Mouse (Mus musculus) testis, adult 10 weeks (tissue): ENCODE data around the gene Krt1. TPM values are rescaled to one million over a fixed set of nuclear protein-coding genes. Genes with fewer than 3 reads are reported as not detected.

Source experiments
- polyA plus RNA-seq: library from polyadenylated mRNA; stranded (reverse); fragments of 350-450 nt; fragmentation: Illumina TruSeq; extraction: RNeasy Lipid Tissue Mini Kit (QIAGEN cat#74804); gene quantifications from one replicate; pipeline ENCODE4 v1.2.3, GENCODE M21; 2014; ENCODE audit warnings: low read depth, low replicate concordance

The Krt1 gene
- not detected for polyA plus RNA-seq

DNA sequence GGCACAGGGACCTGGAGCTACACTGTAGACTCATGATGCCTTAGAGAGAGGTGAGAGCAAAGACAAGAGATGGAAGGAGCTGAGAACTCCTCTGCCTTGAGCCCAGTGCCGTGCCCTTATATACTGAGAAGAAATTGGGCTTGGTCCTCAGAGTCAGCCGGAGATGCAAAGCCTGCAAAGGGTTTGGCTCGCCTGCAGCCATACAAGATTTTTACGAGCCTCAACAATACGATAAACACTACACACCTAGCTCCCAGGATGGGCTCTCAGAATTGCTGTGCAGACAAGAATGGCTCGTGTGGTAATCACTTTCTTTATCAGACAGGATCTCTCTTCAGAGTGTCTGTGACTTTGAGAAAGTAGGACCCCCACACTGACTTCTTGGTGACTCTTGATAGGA, at the start of gene Krt1:
Krt1 (minus strand) TSS at position 101 of the 400 bp plus-strand sequence.

DNA sequence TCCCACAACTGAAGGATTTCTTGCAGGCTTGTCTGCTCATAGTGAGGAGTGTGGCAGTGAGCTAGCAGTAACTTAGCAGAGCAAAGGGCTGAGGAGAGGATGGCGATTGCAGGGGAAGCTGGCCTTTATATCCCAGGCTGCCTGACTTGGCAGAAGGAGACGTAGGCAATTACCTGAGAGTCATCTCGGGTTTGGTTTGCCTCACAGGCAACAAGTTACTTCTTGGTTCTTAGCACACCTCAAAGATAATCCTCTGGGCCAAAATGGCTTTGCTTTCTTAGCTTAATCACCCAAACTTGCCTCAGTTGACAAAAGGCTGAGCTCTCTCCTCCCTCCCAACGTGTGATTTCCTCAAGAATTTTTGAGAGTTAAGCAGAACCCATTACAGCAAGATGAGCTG, 42.2 kb upstream of the Krt1 start, which contains the start of gene Krt76:
Krt76 (minus strand) TSS at position 101 of the 400 bp plus-strand sequence.

DNA sequence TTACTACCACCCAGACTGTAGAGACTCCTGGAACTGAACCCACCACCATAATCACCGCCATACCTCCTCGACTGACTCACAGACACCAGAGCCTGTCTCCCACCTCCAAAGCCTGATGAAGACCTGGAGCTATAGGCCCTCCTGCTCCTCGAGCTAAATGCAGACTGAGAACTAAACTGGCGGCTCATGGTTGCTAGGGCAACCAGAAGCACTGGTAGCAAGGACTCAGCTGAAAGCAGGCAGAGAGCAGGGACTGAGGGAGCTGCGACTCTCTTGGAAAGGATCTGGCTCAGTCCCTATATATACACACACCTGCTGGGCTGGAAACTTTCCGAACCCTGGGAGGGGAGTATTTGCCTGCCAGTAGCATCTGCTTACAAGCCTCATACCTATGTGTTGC, 18.8 kb upstream of the Krt1 start, which contains the start of gene Krt77:
Krt77 (minus strand) TSS at position 275 of the 400 bp plus-strand sequence.

DNA sequence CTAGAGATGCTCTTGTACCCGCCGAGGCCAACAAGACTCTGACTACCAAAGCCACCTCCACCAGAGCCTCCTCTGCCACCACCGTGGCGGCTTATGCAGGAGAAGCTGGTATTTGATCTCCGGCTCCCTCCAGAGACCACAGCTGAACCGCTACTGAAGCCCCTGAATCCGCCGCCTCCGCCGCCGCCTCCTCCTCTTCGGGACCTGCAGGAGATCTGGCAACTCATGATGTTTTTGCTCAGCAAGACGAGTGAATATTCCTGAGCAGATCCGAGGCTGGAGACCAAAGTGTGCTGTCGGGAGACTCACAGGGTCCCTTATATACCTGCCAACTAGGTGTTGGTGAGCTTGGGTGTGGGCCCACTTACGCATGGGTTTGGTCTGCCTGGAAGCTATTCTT, 32.7 kb downstream of the Krt1 start, which contains the start of gene Krt2:
Krt2 (minus strand) TSS at position 295 of the 400 bp plus-strand sequence.

DNA sequence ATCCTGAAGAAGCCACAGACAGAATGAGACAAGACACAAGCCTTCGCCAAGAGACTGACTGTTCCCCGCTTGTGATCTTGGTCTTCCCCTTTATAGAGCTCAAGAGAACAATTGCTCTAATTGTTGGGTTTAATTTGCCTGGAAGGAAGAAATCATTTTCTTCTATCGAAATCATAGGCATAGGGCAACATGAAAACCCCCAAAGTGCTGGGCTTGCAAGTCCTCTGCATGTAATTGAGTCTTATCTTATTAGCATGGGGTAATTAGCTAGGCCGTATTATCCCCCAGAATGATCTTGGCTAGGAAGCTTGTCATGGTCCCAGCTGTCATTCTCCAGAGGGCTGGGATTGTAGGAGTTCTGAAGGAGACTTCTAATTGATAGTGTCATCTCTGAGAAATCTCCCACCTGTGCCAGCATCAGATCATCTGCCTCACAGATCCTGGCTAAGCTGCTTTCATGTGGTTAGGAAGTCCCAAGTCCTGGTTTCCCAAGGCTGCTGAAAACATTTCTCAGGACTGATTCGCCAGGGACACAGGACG, 48.2 kb downstream of the Krt1 start, which contains the start of gene Krt73:
Krt73 (minus strand) TSS at position 51 of the 540 bp plus-strand sequence.

Other genes starting within 250 kb of the Krt1 start
- gene Gm5414, start 222.6 kb downstream of the Krt1 start, polyA plus RNA-seq: not detected
- gene Gm5478, start 203.4 kb downstream of the Krt1 start, polyA plus RNA-seq: not detected
- gene Krt6b, start 170.5 kb downstream of the Krt1 start, polyA plus RNA-seq: not detected
- not detected for gene Krt6a, start 156.5 kb downstream of the Krt1 start, polyA plus RNA-seq
- not detected for gene Krt5, start 137.9 kb downstream of the Krt1 start, polyA plus RNA-seq
- not detected for gene Krt71, start 107.7 kb downstream of the Krt1 start, polyA plus RNA-seq
- gene Krt72, start 64.3 kb downstream of the Krt1 start, polyA plus RNA-seq: not detected
- gene Krt73, start 48.4 kb downstream of the Krt1 start, polyA plus RNA-seq: 0.39 TPM
- gene Krt2, start 32.6 kb downstream of the Krt1 start, polyA plus RNA-seq: not detected
- 0.24 TPM for gene Krt77, start 18.9 kb upstream of the Krt1 start, polyA plus RNA-seq
- gene Krt76, start 42.1 kb upstream of the Krt1 start, polyA plus RNA-seq: 0.08 TPM
- not detected for gene Krt4, start 73.9 kb upstream of the Krt1 start, polyA plus RNA-seq
- gene Krt79, start 89.5 kb upstream of the Krt1 start, polyA plus RNA-seq: not detected
- gene Krt78, start 103.5 kb upstream of the Krt1 start, polyA plus RNA-seq: not detected
- gene Krt8, start 153.7 kb upstream of the Krt1 start, polyA plus RNA-seq: 0.46 TPM
- gene Krt18, start 177.4 kb upstream of the Krt1 start, polyA plus RNA-seq: not detected
- gene Eif4b, start 223.0 kb upstream of the Krt1 start, polyA plus RNA-seq: 54.3 TPM
- 3.6 TPM for gene Tns2, start 249.6 kb upstream of the Krt1 start, polyA plus RNA-seq